Mouse (Mus musculus) stomach, postnatal 0 days (tissue): ENCODE results near the gene Xbp1. TPM values are rescaled to one million over a fixed set of nuclear protein-coding genes. Genes with fewer than 3 reads are reported as not detected.
A peak's percentile ranks its signal among the peaks of the same experiment; 100 is the strongest.

Experiments used
- ATAC-seq: fragments of 200-750 bp; cut with Nextera tagmentation; 2 replicates; pipeline ENCODE4 v1.8.0; 2017; ENCODE audit not compliant: low FRiP score, low TSS enrichment
- DNase-seq: peaks from one replicate; pipeline ENCODE4 v3.0.0-alpha.2; 2016; ENCODE audit warnings: low spot score
- H3K27ac ChIP-seq: fragments of 300-500 bp; sonication (generic); replicated peaks from 2 replicates; pipeline ENCODE4 v1.5.1; 2014; ENCODE audit warnings: mild to moderate bottlenecking, control low read depth
- H3K27me3 ChIP-seq: fragments of 300-500 bp; sonication (generic); 2 replicates; pipeline ENCODE4 v1.6.1; 2014; ENCODE audit warnings: low read length; ENCODE audit not compliant: control insufficient read depth, insufficient read depth
- H3K36me3 ChIP-seq: fragments of 300-500 bp; sonication (generic); 2 replicates; pipeline ENCODE4 v1.6.1; 2014; ENCODE audit warnings: low read length, mixed read lengths; ENCODE audit not compliant: control insufficient read depth, insufficient read depth
- H3K4me1 ChIP-seq: fragments of 300-500 bp; sonication (generic); replicated peaks from 2 replicates; pipeline ENCODE4 v1.6.1; 2014; ENCODE audit warnings: antibody characterized with exemption; ENCODE audit not compliant: control insufficient read depth, insufficient read depth
- H3K4me2 ChIP-seq: fragments of 300-500 bp; sonication (generic); replicated peaks from 2 replicates; pipeline ENCODE4 v1.6.1; 2014; ENCODE audit warnings: low read depth, mild to moderate bottlenecking, control low read depth, moderate library complexity
- H3K4me3 ChIP-seq: fragments of 300-500 bp; sonication (generic); 2 replicates; pipeline ENCODE4 v1.5.1; 2014; ENCODE audit warnings: low read depth, low read length, control low read depth
- H3K9ac ChIP-seq: fragments of 300-500 bp; sonication (generic); 2 replicates; pipeline ENCODE4 v1.6.1; 2014; ENCODE audit warnings: mild to moderate bottlenecking, low read length, control low read depth, mixed read lengths
- H3K9me3 ChIP-seq: fragments of 300-500 bp; sonication (generic); 2 replicates; pipeline ENCODE4 v1.6.1; 2016; ENCODE audit warnings: low read length; ENCODE audit not compliant: control insufficient read depth
- CTCF ChIP-seq: IDR thresholded peaks from 2 replicates; pipeline ENCODE4 v1.5.1; 2016; ENCODE audit warnings: antibody characterized with exemption, low read depth, mild to moderate bottlenecking, moderate library complexity
- EP300 ChIP-seq: optimal IDR thresholded peaks from 2 replicates; pipeline ENCODE3; 2016; ENCODE audit warnings: antibody characterized with exemption
- WGBS: fragments of 180-500 bp; shearing (Covaris S2); extraction: QIAGEN DNeasy Blood & Tissue Kit; methylation state at CpG from one replicate; pipeline ENCODE4 v1.1.7; 2014; 5-methylcytosine and 5-hydroxymethylcytosine counted together
- polyA plus RNA-seq: library from polyadenylated mRNA; unstranded; fragments of >200 nt; fragmentation: Nextera tagmentation; extraction: Ambion mirVana; gene quantifications from 2 replicates; pipeline ENCODE4 v1.2.1, GENCODE M21; 2015

Xbp1 gene
- polyA plus RNA-seq, 1 experiment from 2014 or later: 221 TPM

DNA sequence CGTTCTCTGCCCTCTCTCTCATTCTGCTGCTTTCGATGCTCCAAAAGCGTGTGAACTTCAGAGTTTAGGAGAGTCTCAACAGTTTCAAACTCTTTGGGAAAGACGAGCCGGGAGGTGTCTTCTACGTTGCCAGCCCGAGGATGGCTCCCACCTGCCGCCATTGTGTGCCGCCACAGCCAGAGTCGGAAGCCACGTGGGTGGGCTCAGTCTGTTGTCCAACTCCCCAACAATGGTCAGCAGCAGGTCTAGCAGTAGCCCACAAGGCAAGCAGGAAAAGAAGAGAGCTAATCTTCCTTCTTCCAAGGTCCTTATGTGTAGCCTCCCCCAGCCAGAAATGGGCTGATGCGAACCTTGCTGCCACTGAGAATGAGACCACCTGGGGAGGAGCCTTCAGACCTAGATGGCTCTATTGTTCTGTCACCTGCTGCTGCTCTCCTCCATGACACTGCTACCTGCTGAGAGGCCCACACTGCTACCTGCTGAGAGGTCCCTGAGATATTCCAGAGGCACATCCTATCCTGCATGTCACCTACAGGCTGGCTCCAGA lies 25.1 kb upstream of the Xbp1 start:
- H3K9me3 ChIP-seq: no peaks in the 10 kb centered on the region
- H3K4me2 ChIP-seq: no peak overlapping the region
- H3K9ac ChIP-seq: no peak overlapping the region
- H3K4me1 ChIP-seq: no peaks in the 10 kb centered on the region
- no peak overlapping the region for H3K4me3 ChIP-seq
- no peaks in the 10 kb centered on the region for H3K36me3 ChIP-seq
- 68% methylated on average over 12 of the region's 12 CpGs for WGBS
- no peak for DNase-seq
- ATAC-seq: no peak
- TF ChIP-seq CTCF (no peak), EP300 (no peak)
- H3K27me3 ChIP-seq: no peaks in the 10 kb centered on the region
- H3K27ac ChIP-seq: no peak overlapping the region

DNA sequence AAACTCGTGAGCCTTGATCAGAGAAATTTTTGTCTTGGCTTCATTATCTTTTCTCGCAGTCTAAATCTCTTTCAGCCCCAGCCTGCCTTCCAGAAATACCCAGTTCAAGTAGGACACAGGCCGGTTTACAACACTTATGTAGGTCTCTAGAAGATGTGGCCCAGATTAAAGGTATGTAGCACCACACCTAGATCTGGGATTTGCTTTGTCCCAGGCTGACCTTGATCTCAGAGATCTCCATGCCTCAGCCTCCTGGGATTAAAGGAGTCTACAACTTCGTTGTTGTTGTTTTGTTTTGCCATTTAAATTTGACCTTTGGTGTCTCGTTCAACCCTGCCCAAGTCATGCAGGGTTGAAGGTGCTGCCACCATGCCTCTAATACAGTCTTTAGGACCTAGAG lies 24.6 kb upstream of the Xbp1 start:
- Histone ChIP-seq H3K27ac (no peak overlapping the region), H3K4me3 (no peak overlapping the region), H3K36me3 (no peaks in the 10 kb centered on the region), H3K9ac (no peak overlapping the region), H3K4me2 (no peak overlapping the region), H3K27me3 (no peaks in the 10 kb centered on the region), H3K4me1 (no peaks in the 10 kb centered on the region), H3K9me3 (no peaks in the 10 kb centered on the region)
- DNase-seq (no peak), ATAC-seq (no peak)
- TF ChIP-seq EP300 (no peak), CTCF (no peak)
- 78% methylated on average over 5 of the region's 5 CpGs for WGBS

DNA sequence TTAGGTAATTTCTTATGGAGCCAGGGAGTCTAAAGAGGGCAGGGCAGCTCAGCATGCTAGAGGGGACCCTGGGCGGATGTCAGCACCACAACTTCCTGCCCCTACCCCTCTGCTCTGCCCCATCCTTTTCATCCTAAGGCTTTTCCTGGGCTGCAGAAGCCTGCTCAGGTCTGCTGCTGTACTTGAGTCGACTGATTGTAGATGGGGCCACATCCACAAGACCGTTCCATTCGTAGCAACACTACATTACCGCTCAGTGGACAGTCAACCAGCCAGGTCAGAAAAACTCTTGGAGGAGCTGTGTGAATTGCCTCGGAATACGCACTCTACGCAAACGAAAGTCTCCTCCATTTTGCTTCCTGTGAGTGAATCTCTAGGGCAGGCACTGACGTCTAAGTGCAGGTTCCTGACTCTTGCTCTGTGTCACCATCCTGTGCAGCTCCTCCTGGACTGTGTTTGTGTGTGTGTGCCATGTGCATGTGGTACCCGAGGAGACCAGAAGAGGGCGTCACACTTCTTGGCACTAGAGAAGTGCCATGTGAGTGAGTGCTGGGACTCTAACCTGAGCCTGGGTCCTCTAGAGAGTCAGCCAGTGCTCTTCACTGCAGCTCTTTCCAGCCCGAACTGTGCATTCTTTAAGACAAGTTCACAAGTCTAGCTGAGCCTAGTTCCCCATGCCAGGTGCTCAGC lies 23.8 kb upstream of the Xbp1 start:
- Histone ChIP-seq H3K36me3 (no peaks in the 10 kb centered on the region), H3K4me1 (no peaks in the 10 kb centered on the region), H3K9ac (no peak overlapping the region), H3K9me3 (no peaks in the 10 kb centered on the region), H3K27ac (no peak overlapping the region), H3K4me3 (no peak overlapping the region), H3K27me3 (no peaks in the 10 kb centered on the region), H3K4me2 (no peak overlapping the region)
- WGBS: 93% methylated on average over 13 of the region's 13 CpGs
- ATAC-seq (no peak), DNase-seq (peak; percentile 15)
- no peak for TF ChIP-seq EP300
- peak; percentile 37; the same call in 1 of the 2 replicates for TF ChIP-seq CTCF

DNA sequence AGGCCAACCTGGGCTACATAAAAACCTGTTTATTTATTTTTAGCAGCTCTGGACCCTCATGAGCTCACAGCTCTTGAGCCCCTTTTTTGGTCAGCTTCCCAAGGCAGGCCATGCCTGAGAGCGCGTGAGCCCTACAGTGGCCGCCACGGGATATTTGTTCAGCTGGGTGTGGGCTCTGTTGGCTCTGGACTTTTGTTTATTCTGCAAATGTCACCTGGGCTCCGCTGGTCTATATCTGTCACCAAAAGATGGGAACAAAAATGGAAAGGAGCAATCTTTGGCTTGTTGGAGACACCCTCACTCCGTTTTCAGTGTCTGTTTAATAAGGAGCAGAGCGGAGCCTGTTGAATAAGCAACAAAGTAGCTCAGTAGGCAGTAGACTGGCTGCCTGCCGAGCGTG lies 22.0 kb upstream of the Xbp1 start:
- WGBS: 49% methylated on average over 9 of the region's 9 CpGs
- Histone ChIP-seq H3K9me3 (no peaks in the 10 kb centered on the region), H3K27ac (peak overlapping the region; percentile 88), H3K36me3 (no peaks in the 10 kb centered on the region), H3K9ac (no peak overlapping the region), H3K4me2 (no peak overlapping the region), H3K4me1 (no peaks in the 10 kb centered on the region), H3K27me3 (no peaks in the 10 kb centered on the region), H3K4me3 (no peak overlapping the region)
- peak; percentile 76 for ATAC-seq
- peak; percentile 83 for DNase-seq
- no peak for TF ChIP-seq CTCF

DNA sequence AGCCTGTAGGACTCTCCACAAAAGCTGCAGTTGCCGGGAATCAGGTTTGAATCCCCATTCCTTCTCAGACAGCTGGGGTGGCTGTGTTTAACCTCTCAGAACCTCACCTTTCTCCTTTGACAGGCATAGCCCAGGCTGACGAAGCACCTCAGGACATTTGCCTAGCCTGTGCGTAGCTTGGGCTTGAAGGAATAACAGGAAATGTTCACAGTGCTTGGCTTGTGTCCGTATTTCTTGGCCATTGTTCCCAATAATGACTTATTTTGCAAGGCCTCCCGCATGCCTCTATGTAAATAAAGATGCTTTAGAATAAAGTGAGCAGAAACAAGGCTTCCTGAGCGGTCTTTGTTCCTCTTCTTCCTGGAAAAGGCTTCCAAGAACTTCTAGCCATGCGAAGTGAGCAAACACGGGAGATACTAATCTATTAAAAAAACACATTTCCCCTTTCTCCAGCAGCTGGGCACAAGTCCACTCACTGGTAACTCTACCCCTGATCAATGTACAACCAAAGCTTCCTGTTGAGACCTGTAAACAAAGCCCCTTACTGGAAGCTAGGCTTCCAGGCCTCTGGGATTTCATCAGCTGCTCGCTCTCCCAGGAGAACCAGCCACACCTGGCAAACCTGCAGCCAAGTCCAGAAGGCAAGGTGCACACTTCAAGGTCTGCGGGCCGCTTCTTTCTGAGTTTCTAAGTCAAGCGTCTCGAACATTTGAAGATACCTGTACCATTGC lies 21.4 kb upstream of the Xbp1 start:
- Histone ChIP-seq H3K9ac (no peak overlapping the region), H3K4me2 (no peak overlapping the region), H3K27me3 (no peaks in the 10 kb centered on the region), H3K36me3 (no peaks in the 10 kb centered on the region), H3K4me1 (no peaks in the 10 kb centered on the region), H3K27ac (peak overlapping the region; percentile 88), H3K9me3 (no peaks in the 10 kb centered on the region), H3K4me3 (no peak overlapping the region)
- no peak for TF ChIP-seq CTCF
- TF ChIP-seq EP300: no peak
- peak; percentile 79 for DNase-seq
- 45% methylated on average over 13 of the region's 13 CpGs for WGBS
- ATAC-seq: peak; percentile 78
